Mouse (Mus musculus) heart, postnatal 0 days (tissue): Measurements from ENCODE around the gene Tmem104.

Source experiments
- CTCF ChIP-seq: IDR thresholded peaks from 2 replicates; pipeline ENCODE4 v1.5.1; 2016; ENCODE audit warnings: antibody characterized with exemption, control low read depth, low read depth
- EP300 ChIP-seq: IDR thresholded peaks from 2 replicates; pipeline ENCODE4 v1.6.1; 2016; ENCODE audit warnings: antibody characterized with exemption, low read depth

DNA sequence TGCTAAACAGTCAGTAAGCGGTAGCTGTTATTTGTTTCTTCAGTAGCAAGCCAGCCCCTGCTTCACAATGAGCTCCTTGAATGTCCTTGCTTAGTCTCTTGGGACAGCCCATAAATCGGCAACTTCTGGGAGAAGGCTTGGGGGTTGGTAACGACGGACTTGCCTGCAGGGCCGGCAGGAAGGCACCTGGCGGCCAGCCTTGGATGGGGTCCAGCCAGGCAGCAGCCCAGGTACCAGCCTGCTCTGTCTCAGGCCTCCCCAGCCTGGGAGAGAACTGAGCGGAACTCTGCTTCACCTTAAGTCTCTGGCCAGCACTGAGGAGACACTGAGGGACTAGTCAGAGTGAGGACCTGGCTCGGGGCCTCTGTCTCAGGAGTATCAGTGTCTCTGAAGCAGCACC is 16.2 kb upstream of the Tmem104 start:
- no peak for TF ChIP-seq EP300
- no peak for TF ChIP-seq CTCF
